Mouse (Mus musculus) liver, embryonic 13.5 days (tissue): ENCODE measurements around the gene Tnfsf13. TPM values are rescaled to one million over a fixed set of nuclear protein-coding genes. Genes with fewer than 3 reads are reported as not detected.
"Not testable (repeated sequence)": the region's sequence is repeated elsewhere in the genome, so short reads cannot be mapped to it uniquely, and the experiment has no call there.

Experiments
- ATAC-seq: fragments of 200-750 bp; cut with Nextera tagmentation; 2 replicates; pipeline ENCODE4 v1.8.0; 2017; ENCODE audit warnings: low read depth, mild to moderate bottlenecking, moderate number of reproducible peaks, moderate library complexity
- DNase-seq: peaks from one replicate; pipeline ENCODE4 v3.0.0; 2022
- H3K27ac ChIP-seq: fragments of 300-500 bp; sonication (generic); 2 replicates; pipeline ENCODE4 v1.5.1; 2015; ENCODE audit warnings: moderate library complexity, mild to moderate bottlenecking, inconsistent platforms
- H3K27me3 ChIP-seq: fragments of 300-500 bp; sonication (generic); 2 replicates; pipeline ENCODE4 v1.6.1; 2015; ENCODE audit warnings: mild to moderate bottlenecking, inconsistent platforms
- H3K36me3 ChIP-seq: fragments of 300-500 bp; sonication (generic); 2 replicates; pipeline ENCODE4 v1.6.1; 2015; ENCODE audit warnings: mild to moderate bottlenecking, inconsistent platforms
- H3K4me1 ChIP-seq: fragments of 300-500 bp; sonication (generic); replicated peaks from 2 replicates; pipeline ENCODE4 v1.6.1; 2015; ENCODE audit warnings: inconsistent platforms
- H3K4me2 ChIP-seq: fragments of 300-500 bp; sonication (generic); 2 replicates; pipeline ENCODE4 v1.6.1; 2015; ENCODE audit warnings: inconsistent platforms, mild to moderate bottlenecking, moderate library complexity
- H3K4me3 ChIP-seq: fragments of 300-500 bp; sonication (generic); replicated peaks from 2 replicates; pipeline ENCODE4 v1.5.1; 2015; ENCODE audit warnings: mild to moderate bottlenecking, inconsistent platforms
- H3K9ac ChIP-seq: fragments of 300-500 bp; sonication (generic); 2 replicates; pipeline ENCODE4 v1.6.1; 2015; ENCODE audit warnings: mild to moderate bottlenecking, inconsistent platforms
- H3K9me3 ChIP-seq: fragments of 300-500 bp; sonication (generic); replicated peaks from 2 replicates; pipeline ENCODE4 v1.6.1; 2016; ENCODE audit warnings: inconsistent platforms
- WGBS: fragments of 180-500 bp; shearing (Covaris S2); methylation state at CpG from one replicate; pipeline ENCODE4 v1.1.7; 2015; ENCODE audit not compliant: insufficient replicate concordance; 5-methylcytosine and 5-hydroxymethylcytosine counted together
- polyA plus RNA-seq: library from polyadenylated mRNA; unstranded; fragments of >200 nt; fragmentation: Nextera tagmentation; extraction: Ambion mirVana; gene quantifications from 2 replicates; pipeline ENCODE4 v1.2.1, GENCODE M21; 2015

Gene Tnfsf13
- 0.10 TPM in 1 of 2 replicates, not detected in the other for polyA plus RNA-seq

DNA sequence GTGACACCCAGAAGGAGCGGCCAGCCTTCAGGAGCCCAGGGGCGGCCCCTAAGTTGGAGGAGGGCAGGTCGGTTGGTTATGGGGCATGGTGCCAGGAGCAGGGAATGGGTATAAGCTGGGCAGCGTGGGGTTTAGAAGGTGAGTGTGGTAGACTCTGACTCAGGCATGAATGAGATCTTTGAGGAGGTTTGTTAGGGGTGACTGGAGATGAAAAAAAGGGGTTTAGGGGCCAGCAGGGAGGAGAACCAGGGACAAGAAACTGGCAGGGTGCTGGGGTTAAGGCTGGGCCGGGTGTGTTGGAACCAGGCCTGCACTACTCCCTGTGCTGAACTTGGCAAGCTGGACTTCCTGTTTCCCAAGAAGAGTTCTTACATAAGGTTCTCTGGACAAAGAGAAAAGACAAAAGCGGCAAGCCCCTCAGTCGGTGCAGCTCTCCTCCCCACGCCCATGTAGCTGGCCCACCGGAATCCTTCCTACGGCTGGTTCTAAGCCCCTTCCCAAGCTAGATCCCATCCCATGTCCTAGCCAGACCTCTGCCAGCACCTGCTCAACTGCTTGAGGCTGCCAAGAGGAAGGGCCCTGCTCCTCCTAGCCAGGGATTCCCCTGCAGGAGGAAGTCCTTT, at the start of gene Tnfsf13:
Tnfsf13 (minus strand) TSS at position 259 of the 623 bp plus-strand sequence.
- DNase-seq (no peak), ATAC-seq (no peak)
- H3K4me1 ChIP-seq, result peaks cover 41% of the 10 kb centered on the region
- H3K27me3 ChIP-seq, result no peaks in the 10 kb centered on the region
- no peak within 1 kb of the TSS for H3K4me3 ChIP-seq
- WGBS, result 64% methylated on average over 10 of the region's 10 CpGs
- H3K9ac ChIP-seq, result 0 out of 2 replicates have a peak within 1 kb of the TSS, but pooled peaks have one; percentile 8
- H3K27ac ChIP-seq, result peak within 1 kb of the TSS; percentile 21
- no peak within 1 kb of the TSS for H3K4me2 ChIP-seq
- no peaks in the 10 kb centered on the region for H3K36me3 ChIP-seq
- H3K9me3 ChIP-seq, result no peaks in the 10 kb centered on the region

DNA sequence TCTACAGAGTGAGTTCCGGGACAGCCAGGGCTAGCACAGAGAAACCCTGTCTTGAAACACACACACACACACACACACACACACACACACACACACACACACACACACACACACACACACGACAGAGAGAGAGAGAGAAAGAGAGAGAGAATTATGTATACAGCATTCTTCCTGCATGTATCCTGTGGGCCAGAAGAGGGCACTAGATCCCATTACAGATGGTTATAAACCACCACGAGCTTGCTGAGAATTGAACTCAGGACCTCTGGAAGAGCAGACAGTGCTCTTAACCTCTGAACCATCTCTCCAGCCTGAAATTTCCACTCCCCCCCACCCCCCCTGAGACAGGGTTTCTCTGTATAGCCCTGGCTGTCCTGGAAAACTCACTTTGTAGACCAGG, 45.8 kb upstream of the Tnfsf13 start:
- ATAC-seq, DNase-seq, H3K4me1 ChIP-seq, H3K9me3 ChIP-seq, H3K9ac ChIP-seq, H3K4me2 ChIP-seq, H3K27me3 ChIP-seq, H3K4me3 ChIP-seq, H3K27ac ChIP-seq: not testable (repeated sequence)
- WGBS, result 54% methylated on average over 3 of the region's 3 CpGs
- H3K36me3 ChIP-seq, result peaks cover 32% of the 10 kb centered on the region

DNA sequence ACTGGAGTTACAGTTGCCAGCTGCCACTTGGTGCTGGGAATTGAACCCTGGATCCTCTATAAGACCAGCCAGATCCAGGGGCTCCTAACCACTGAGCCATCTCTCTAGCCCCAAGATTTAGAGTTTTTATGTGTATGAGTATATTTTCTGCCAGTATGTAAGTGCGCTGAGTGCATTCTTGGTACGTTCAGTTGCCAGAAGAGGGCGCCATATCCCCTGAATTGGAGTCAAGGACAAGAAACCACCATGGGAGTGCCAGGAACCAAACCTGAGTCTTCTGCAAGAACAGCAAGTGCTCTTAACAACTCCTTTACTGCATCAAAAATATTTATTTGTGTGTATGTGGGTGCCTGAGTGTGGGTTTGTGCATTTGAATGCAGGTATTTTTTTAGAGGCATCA, 43.5 kb upstream of the Tnfsf13 start:
- H3K4me3 ChIP-seq, result no peak overlapping the region
- DNase-seq, result peak; percentile 60
- ATAC-seq, result no peak

DNA sequence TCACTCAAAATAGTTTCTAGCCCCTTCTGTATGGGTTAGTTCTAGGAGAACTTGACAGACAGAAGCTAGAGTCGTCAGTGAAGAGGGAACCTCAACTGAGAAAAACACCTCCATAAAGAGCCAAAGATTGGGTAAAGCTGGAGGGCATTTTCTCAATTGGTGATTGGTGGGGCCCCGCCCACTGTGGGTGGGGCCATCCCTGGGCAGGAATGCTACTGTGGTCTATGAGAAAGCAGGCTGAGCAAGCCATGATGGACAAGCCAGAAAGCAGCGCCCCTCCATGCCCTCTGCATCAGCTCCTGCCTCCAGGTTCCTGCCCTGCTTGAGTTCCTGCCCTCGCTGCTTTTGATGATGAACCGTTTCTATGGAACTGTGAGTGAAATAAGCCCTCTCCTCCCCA, 40.4 kb upstream of the Tnfsf13 start:
- ATAC-seq (no peak), DNase-seq (no peak)
- Histone ChIP-seq H3K27me3 (no peaks in the 10 kb centered on the region), H3K4me3 (no peak overlapping the region), H3K4me1 (peaks cover 11% of the 10 kb centered on the region), H3K9ac (no peak overlapping the region), H3K9me3 (no peaks in the 10 kb centered on the region), H3K27ac (no peak overlapping the region), H3K4me2 (no peak overlapping the region), H3K36me3 (no peaks in the 10 kb centered on the region)
- 32% methylated on average over 5 of the region's 5 CpGs for WGBS

More for the DNA sequence above, 43.5 kb upstream of the Tnfsf13 start:
- H3K27ac ChIP-seq, result no peak overlapping the region
- H3K4me1 ChIP-seq, result peaks cover 6% of the 10 kb centered on the region
- 24% methylated on average over 3 of the region's 3 CpGs for WGBS
- H3K4me2 ChIP-seq, result no peak overlapping the region
- H3K27me3 ChIP-seq, result no peaks in the 10 kb centered on the region
- H3K9me3 ChIP-seq, result no peaks in the 10 kb centered on the region
- H3K9ac ChIP-seq, result no peak overlapping the region
- peaks cover 9% of the 10 kb centered on the region for H3K36me3 ChIP-seq

DNA sequence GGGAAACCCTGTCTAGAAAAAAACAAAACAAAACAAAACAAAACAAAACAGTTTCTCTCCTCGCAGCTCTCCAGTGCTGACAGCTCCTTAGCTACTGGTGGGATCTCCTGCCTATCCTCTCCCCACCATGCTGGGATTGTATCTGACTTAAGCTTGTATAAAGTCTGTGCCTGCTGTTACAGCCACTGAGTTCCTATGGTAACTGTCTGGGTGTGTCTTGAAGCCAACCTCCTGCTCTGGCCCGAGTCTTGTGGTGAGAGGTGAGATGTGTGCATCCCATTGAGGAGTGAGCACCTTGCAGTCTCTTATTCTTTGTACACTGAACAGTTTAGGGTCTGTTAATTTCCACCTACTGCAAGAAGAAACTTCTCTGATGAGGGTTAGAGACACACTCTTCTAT, 37.5 kb upstream of the Tnfsf13 start:
- Histone ChIP-seq H3K36me3 (no peaks in the 10 kb centered on the region), H3K9ac (no peak overlapping the region), H3K4me1 (peaks cover 26% of the 10 kb centered on the region), H3K27me3 (no peaks in the 10 kb centered on the region), H3K27ac (no peak overlapping the region), H3K4me2 (no peak overlapping the region), H3K4me3 (no peak overlapping the region), H3K9me3 (no peaks in the 10 kb centered on the region)
- 38% methylated on average over 2 of the region's 2 CpGs for WGBS
- DNase-seq (no peak), ATAC-seq (no peak)

DNA sequence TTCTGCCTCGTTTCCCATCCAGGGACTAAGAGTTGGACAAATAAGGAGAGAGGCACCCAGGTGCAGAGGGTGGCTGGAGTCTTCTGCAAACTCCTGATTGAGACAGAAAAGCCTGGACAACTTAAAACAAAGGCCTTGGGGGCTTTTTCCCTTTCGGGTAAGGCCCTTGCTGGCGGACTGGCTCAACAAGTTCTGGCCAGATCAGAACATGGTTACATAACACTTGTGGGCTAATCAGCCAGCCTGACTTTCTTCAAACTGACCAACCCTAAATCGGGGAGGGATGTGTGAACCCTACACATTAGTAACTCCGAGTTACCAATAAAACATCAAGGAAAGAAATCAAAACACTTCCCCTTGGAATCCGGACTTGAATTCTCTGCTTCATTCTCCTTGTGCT, 35.3 kb upstream of the Tnfsf13 start:
- Histone ChIP-seq H3K27ac (no peak overlapping the region), H3K9me3 (no peaks in the 10 kb centered on the region), H3K4me3 (no peak overlapping the region), H3K36me3 (no peaks in the 10 kb centered on the region), H3K4me2 (no peak overlapping the region), H3K4me1 (peaks cover 42% of the 10 kb centered on the region), H3K9ac (no peak overlapping the region), H3K27me3 (no peaks in the 10 kb centered on the region)
- 67% methylated on average over 6 of the region's 6 CpGs for WGBS
- ATAC-seq (no peak), DNase-seq (no peak)

DNA sequence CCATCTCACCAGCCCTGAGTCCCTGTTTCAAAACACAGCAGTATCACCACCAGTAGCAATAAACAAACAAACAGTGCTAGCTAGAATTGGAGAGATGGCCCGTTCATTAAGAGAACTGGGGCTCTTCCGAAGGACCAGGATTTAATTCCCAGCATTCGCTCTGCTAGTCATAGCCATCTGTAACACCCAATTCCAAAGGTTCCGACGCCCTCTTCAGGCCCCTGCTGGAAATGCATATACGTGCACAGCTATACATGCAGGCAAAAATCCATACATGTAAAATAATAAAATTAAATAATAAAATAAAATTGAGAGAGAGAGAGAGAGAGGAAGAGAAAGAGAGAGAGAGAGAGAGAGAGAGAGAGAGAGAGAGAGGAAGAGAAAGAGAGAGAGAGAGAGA, 33.8 kb upstream of the Tnfsf13 start:
- Histone ChIP-seq H3K36me3 (no peaks in the 10 kb centered on the region), H3K27me3 (no peaks in the 10 kb centered on the region), H3K9me3 (no peaks in the 10 kb centered on the region), H3K4me2 (peak overlapping the region; percentile 60; the same call in 1 of the 2 replicates), H3K4me3 (no peak overlapping the region), H3K4me1 (peaks cover 45% of the 10 kb centered on the region), H3K9ac (no peak overlapping the region), H3K27ac (peak overlapping the region; percentile 73)
- ATAC-seq, result no peak
- 58% methylated on average over 6 of the region's 6 CpGs for WGBS
- no peak for DNase-seq

DNA sequence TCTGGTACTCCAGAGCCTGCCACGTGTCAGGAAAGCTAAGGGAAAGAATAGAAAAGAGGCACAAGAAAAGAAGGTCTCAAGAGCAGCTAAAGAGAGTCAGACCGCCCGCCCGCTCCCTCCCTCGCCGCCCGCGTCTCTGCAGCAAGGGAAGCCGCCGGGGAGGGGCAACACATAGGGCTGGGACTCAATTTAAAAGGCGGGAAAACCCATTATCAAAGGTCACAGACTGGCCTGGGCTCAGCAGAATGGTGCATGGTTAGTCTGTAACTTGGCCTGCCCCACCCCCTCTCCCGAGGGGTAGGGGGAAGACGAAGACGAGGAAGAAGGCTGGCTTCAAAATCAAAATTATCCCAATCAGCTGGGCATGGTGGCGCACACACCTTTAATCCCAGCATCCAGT, 33.1 kb upstream of the Tnfsf13 start:
- Histone ChIP-seq H3K27ac (peak overlapping the region; percentile 73), H3K36me3 (no peaks in the 10 kb centered on the region), H3K4me1 (peaks cover 45% of the 10 kb centered on the region), H3K9me3 (no peaks in the 10 kb centered on the region), H3K4me3 (peak overlapping the region; percentile 35), H3K4me2 (peak overlapping the region; percentile 60), H3K9ac (peak overlapping the region; percentile 69), H3K27me3 (no peaks in the 10 kb centered on the region)
- 13% methylated on average over 15 of the region's 15 CpGs for WGBS
- ATAC-seq (peak; percentile 94), DNase-seq (peak; percentile 70)

DNA sequence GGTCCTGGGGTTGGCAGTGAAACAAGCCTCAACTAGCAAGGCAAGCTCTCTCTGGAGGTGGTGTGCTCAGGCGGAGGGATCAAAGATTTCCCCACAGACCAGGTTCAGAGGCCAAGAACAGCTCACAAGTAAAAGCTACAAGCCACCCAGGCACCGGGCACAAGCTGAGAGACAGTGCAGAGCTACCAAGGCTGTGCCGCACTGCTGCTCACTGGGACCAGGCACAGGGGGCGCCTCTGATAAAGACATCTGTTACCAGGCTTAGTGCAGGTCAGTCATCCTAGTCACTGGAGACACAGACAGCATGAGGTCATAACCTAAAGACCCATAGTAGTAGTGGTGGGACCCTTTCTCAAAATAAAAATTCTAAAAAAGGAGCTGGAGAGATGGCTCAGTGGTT, 31.4 kb upstream of the Tnfsf13 start:
- H3K27ac ChIP-seq, result peak overlapping the region; percentile 55; the same call in 1 of the 2 replicates
- DNase-seq (peak; percentile 27), ATAC-seq (no peak)
- no peak overlapping the region for H3K4me2 ChIP-seq
- H3K4me1 ChIP-seq, result peaks cover 40% of the 10 kb centered on the region
- H3K9ac ChIP-seq, result no peak overlapping the region
- no peak overlapping the region for H3K4me3 ChIP-seq
- no peaks in the 10 kb centered on the region for H3K9me3 ChIP-seq
- WGBS, result 63% methylated on average over 4 of the region's 4 CpGs
- no peaks in the 10 kb centered on the region for H3K36me3 ChIP-seq
- no peaks in the 10 kb centered on the region for H3K27me3 ChIP-seq

DNA sequence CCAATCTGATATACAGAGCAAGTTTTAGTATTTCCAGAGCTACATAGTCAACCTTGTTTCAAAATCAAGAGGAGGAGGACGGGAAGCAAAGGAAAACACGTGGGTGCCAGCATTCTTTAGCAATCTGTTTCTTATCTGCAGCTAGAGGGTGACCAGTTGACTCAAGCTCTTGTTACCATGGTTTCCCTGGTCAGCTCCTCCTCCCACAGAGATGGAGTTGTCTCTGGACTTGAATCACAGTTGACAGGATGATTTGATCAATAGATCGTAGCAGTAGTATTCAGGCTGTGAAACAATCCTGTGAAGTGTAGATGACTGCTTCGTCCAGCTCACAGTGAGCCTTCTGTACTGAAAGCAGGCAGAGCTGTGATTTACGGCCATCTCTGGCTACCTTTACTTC, 30.3 kb upstream of the Tnfsf13 start:
- DNase-seq (no peak), ATAC-seq (no peak)
- H3K27me3 ChIP-seq, result no peaks in the 10 kb centered on the region
- peaks cover 40% of the 10 kb centered on the region for H3K4me1 ChIP-seq
- H3K4me2 ChIP-seq, result no peak overlapping the region
- no peaks in the 10 kb centered on the region for H3K36me3 ChIP-seq
- peak overlapping the region; percentile 43; the same call in 1 of the 2 replicates for H3K27ac ChIP-seq
- H3K9me3 ChIP-seq, result no peaks in the 10 kb centered on the region
- H3K4me3 ChIP-seq, result no peak overlapping the region
- WGBS, result 26% methylated on average over 5 of the region's 5 CpGs
- no peak overlapping the region for H3K9ac ChIP-seq

DNA sequence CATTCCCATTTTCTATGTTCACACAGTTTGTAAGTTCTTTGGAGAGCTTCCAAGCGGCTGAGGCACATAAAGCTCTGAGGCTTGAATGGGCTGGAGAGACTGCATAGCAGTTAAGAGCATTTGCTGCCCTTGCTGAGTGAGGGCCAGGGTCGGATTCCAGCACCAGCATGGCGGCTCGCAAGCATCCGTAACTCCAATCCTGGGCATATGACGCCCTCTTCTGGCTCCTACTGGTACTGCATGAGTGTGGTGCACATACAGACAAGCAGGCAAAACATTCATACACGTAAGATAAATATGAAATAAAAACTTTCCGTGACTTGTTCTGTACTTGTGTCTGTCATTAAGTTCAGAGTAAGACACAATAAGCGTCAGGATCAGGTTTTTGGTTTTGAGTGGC, 29.9 kb upstream of the Tnfsf13 start:
- WGBS, result 54% methylated on average over 9 of the region's 9 CpGs
- Histone ChIP-seq H3K4me2 (no peak overlapping the region), H3K27ac (0 out of 2 replicates have a peak overlapping the region, but pooled peaks have one; percentile 9), H3K4me1 (peaks cover 44% of the 10 kb centered on the region), H3K27me3 (no peaks in the 10 kb centered on the region), H3K9ac (no peak overlapping the region), H3K4me3 (no peak overlapping the region), H3K9me3 (no peaks in the 10 kb centered on the region), H3K36me3 (no peaks in the 10 kb centered on the region)
- DNase-seq, result no peak
- ATAC-seq, result no peak
